Mouse (Mus musculus) intestine, embryonic 16.5 days (tissue): ENCODE results near the gene Gpr157. TPM values are rescaled to one million over a fixed set of nuclear protein-coding genes. Genes with fewer than 3 reads are reported as not detected.

Source experiments
- ATAC-seq: fragments of 200-750 bp; cut with Nextera tagmentation; 2 replicates; pipeline ENCODE4 v1.8.0; 2017; ENCODE audit warnings: moderate TSS enrichment, moderate library complexity
- H3K27ac ChIP-seq: fragments of 300-500 bp; sonication (generic); 2 replicates; pipeline ENCODE4 v1.5.1; 2014; ENCODE audit warnings: mild to moderate bottlenecking, low read length
- H3K27me3 ChIP-seq: fragments of 300-500 bp; sonication (generic); replicated peaks from 2 replicates; pipeline ENCODE4 v1.6.1; 2014; ENCODE audit warnings: low read length, control low read depth, mixed read lengths; ENCODE audit not compliant: control insufficient read depth, insufficient read depth
- H3K36me3 ChIP-seq: fragments of 300-500 bp; sonication (generic); 2 replicates; pipeline ENCODE4 v1.6.1; 2014; ENCODE audit warnings: low read length, control low read depth; ENCODE audit not compliant: control insufficient read depth, insufficient read depth
- H3K4me1 ChIP-seq: fragments of 300-500 bp; sonication (generic); 2 replicates; pipeline ENCODE4 v1.6.1; 2014; ENCODE audit warnings: low read length, control low read depth, mixed read lengths; ENCODE audit not compliant: control insufficient read depth, insufficient read depth
- H3K4me2 ChIP-seq: fragments of 300-500 bp; sonication (generic); 2 replicates; pipeline ENCODE4 v1.6.1; 2014; ENCODE audit warnings: low read depth, low read length, control low read depth
- H3K4me3 ChIP-seq: fragments of 300-500 bp; sonication (generic); 2 replicates; pipeline ENCODE4 v1.5.1; 2014; ENCODE audit warnings: mild to moderate bottlenecking, low read length
- H3K9ac ChIP-seq: fragments of 300-500 bp; sonication (generic); 2 replicates; pipeline ENCODE4 v1.6.1; 2014; ENCODE audit warnings: low read depth, low read length
- H3K9me3 ChIP-seq: fragments of 300-500 bp; sonication (generic); 2 replicates; pipeline ENCODE4 v1.6.1; 2016; ENCODE audit warnings: low read length, control low read depth; ENCODE audit not compliant: control insufficient read depth
- WGBS: fragments of 180-500 bp; shearing (Covaris S2); extraction: QIAGEN DNeasy Blood & Tissue Kit; methylation state at CpG from one replicate; pipeline ENCODE4 v1.1.7; 2014; 5-methylcytosine and 5-hydroxymethylcytosine counted together
- polyA plus RNA-seq: library from polyadenylated mRNA; unstranded; fragments of >200 nt; fragmentation: Nextera tagmentation; extraction: Ambion mirVana; gene quantifications from 2 replicates; pipeline ENCODE4 v1.2.1, GENCODE M21; 2015

Gene Gpr157
- polyA plus RNA-seq, 1 experiment from 2014 or later, result 1.6 TPM

DNA sequence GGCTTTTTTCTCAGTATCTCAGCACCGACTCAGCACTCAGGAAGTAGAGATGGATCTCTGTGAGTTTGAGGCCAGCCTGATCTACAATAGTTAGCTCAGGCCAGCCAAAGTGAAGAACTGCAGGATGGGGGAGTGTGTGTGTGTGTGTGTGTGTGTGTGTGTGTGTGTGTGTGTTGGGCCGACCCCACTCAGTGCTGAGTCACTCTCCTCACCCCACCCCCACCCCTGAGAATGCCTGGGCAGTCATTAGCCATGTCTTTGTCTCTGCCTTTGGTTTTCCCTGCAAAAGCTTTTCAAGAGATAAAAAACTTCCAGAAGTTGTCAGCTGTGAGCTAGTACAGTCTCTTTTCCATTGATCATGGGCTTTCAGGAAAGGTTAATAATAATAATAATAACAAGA, 43.5 kb downstream of the Gpr157 start:
- no peak for ATAC-seq
- Histone ChIP-seq H3K9me3 (no peaks in the 10 kb centered on the region), H3K27ac (no peak overlapping the region), H3K4me2 (no peak overlapping the region), H3K4me3 (no peak overlapping the region), H3K36me3 (no peaks in the 10 kb centered on the region), H3K9ac (no peak overlapping the region), H3K4me1 (peaks cover 17% of the 10 kb centered on the region; the same call in 1 of the 2 replicates), H3K27me3 (no peaks in the 10 kb centered on the region)
- 61% methylated on average over 2 of the region's 2 CpGs for WGBS

DNA sequence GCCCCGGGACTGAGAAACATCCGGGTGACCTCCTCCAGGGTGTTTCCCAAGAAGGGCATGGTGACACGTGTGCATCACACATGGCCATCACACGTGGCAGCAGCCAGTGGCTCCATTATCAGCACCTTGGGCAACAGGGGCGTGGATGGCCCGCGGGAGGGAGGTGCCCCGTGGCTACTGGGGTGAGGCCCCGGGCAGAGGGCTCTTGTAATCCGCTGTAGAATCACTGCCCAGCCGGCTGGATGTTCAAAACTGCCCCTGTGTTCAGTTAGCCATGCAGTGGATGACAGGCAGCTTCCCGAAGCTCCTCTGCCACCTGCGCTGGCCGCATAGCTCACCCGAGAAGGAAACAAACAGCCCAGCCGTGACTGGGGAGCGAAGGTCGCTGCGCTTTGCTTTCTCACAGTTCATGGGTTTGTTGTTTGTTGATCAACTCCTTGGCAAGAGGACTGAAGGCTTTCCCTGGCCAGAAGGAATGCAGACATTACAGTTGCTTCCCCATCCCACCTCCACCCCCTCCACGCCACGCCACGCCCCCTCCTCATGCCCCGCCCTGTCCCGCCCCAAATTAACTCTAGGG, 45.6 kb downstream of the Gpr157 start:
- peak overlapping the region; percentile 58 for H3K4me2 ChIP-seq
- peak overlapping the region; percentile 32 for H3K4me3 ChIP-seq
- peak overlapping the region; percentile 39 for H3K27ac ChIP-seq

DNA sequence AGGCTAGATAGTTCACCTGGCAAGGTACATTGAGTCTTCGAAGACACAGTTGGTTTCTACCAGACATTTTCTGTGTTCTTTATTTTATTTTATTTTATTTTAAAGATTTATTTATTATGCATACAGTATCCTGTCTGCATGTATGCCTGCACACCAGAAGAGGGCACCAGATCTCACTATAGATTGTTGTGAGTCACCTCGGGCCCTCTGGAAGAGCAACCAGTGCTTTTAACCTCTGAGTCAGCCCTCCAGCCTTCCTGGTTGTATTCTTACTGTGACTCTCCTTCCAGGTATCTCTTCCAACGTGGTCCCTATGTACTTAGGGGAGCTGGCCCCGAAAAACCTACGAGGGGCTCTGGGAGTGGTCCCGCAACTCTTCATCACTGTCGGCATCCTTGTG, 48.1 kb downstream of the Gpr157 start:
- WGBS, result 79% methylated on average over 7 of the region's 7 CpGs
- no peaks in the 10 kb centered on the region for H3K36me3 ChIP-seq

More for the DNA sequence above, 45.6 kb downstream of the Gpr157 start:
- H3K36me3 ChIP-seq, result no peaks in the 10 kb centered on the region
- H3K27me3 ChIP-seq, result no peaks in the 10 kb centered on the region
- WGBS, result 18% methylated on average over 24 of the region's 24 CpGs
- H3K9ac ChIP-seq, result peak overlapping the region; percentile 44
- peak; percentile 65 for ATAC-seq
- H3K4me1 ChIP-seq, result peaks cover 17% of the 10 kb centered on the region; the same call in 1 of the 2 replicates
- no peaks in the 10 kb centered on the region for H3K9me3 ChIP-seq

DNA sequence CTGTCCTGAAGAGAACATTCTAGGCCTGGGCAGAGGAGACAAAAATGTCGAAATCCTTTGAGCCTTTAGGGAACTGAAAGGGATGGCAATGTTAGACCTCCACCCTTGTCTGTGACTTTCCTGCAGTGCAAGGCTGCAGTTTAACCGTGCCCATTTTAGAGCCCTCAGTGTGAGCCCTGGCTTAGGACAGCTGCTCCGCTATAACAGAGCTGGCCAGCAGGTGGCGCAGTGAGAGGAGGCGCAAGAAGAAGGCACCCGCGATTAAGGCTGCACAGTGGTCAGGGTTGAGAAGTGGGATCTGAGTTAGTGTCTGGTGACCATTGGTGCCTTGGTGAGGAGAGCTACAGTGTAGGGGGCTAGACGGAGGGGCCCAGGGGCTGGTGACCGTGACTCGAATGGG, 49.5 kb downstream of the Gpr157 start:
- Histone ChIP-seq H3K4me2 (no peak overlapping the region), H3K9ac (no peak overlapping the region), H3K36me3 (no peaks in the 10 kb centered on the region), H3K4me3 (no peak overlapping the region), H3K9me3 (no peaks in the 10 kb centered on the region), H3K4me1 (peaks cover 19% of the 10 kb centered on the region; the same call in 1 of the 2 replicates), H3K27me3 (no peaks in the 10 kb centered on the region), H3K27ac (no peak overlapping the region)
- 11% methylated on average over 10 of the region's 10 CpGs for WGBS
- ATAC-seq, result peak; percentile 30; the same call in 1 of the 2 replicates

More for the DNA sequence above, 48.1 kb downstream of the Gpr157 start:
- Histone ChIP-seq H3K4me1 (peaks cover 20% of the 10 kb centered on the region; the same call in 1 of the 2 replicates), H3K4me3 (no peak overlapping the region), H3K27me3 (no peaks in the 10 kb centered on the region), H3K9ac (no peak overlapping the region), H3K9me3 (no peaks in the 10 kb centered on the region), H3K27ac (no peak overlapping the region), H3K4me2 (no peak overlapping the region)
- ATAC-seq, result no peak

DNA sequence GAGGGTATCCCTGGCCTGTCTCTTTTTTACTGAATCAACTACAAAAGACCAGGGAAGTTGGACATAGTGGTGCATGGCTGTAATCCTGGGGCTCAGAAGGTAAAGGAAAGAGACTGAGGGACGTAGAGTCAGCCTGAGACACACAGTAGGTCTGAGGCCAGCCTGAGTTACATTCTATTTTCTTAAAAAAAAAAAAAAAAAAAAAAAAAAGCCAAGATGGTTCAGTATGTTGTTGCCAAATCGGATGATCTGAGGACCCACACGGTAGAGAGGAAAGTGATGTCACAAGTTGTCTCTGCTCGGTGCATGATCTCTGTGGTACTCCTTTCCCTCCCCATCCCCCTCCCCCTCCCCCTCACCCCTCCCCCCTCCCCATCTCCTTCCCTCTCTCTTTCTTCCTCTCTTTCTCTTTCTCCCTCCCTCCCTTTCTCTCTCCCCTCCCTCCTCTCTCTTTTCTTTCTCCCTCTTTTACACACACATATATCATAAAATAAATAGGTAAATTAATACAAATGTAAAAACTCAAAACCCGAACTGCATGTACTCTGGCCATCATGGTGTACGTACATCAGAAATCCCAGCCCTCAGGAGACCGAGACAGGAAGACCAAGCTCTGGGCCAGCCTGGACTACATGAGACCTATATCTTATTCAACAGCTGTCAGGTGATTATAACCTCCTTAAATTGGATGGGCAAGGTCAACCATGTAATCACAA, 50.4 kb downstream of the Gpr157 start:
- no peak overlapping the region for H3K27ac ChIP-seq
- H3K4me3 ChIP-seq, result no peak overlapping the region
- no peak overlapping the region for H3K4me2 ChIP-seq
- ATAC-seq, result peak; percentile 26
- no peak overlapping the region for H3K9ac ChIP-seq
- H3K4me1 ChIP-seq, result peaks cover 15% of the 10 kb centered on the region; the same call in 1 of the 2 replicates
- H3K9me3 ChIP-seq, result no peaks in the 10 kb centered on the region
- no peaks in the 10 kb centered on the region for H3K27me3 ChIP-seq
- 80% methylated on average over 7 of the region's 7 CpGs for WGBS
- no peaks in the 10 kb centered on the region for H3K36me3 ChIP-seq

DNA sequence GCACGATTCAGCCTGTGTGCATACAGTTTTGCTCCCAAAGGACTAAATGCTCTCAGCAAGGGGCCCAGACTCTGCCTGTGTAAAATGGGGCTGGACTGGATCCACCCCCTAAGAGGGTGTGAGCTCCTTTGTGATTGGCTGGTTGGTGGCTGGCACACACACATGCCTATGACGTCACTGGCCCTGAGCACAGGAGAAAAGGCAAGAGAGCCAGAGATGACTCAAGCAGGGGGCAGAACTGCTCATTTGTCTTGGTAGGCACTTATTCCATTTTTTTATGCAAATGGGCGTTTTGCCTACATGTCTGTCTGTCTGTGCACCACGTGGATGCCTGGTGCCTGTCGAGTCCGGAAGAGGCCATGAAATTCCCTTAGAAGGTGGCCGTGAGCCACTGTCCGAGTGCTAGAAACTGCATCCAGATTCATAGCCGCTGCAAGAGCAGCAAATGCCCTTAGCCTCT, 50.9 kb downstream of the Gpr157 start:
- Histone ChIP-seq H3K36me3 (no peaks in the 10 kb centered on the region), H3K4me1 (peaks cover 9% of the 10 kb centered on the region; the same call in 1 of the 2 replicates), H3K27me3 (no peaks in the 10 kb centered on the region), H3K27ac (no peak overlapping the region), H3K9me3 (no peaks in the 10 kb centered on the region), H3K4me3 (peak overlapping the region; percentile 31), H3K4me2 (peak overlapping the region; percentile 35), H3K9ac (peak overlapping the region; percentile 44; the same call in 1 of the 2 replicates)
- ATAC-seq, result peak; percentile 84
- WGBS, result 22% methylated on average over 9 of the region's 9 CpGs

DNA sequence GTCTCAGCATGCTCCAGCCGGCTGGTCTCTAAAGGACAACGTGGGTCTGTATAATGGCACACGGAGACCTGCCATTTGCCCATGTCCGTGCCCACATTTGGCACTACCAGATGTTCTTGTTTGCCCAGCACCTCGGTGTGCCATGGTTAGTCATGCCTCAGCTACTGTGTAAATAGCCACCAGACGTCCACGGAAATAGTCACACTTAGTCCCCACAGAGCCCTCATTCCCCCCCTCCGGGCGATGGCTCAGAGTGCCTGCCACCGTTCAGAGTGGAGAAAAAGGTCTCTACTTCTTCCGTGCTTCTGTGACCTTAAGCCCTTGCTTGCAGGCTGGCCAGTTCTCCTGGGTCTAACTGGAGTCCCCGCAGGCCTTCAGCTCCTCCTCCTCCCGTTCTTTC, 51.9 kb downstream of the Gpr157 start:
- Histone ChIP-seq H3K4me2 (no peak overlapping the region), H3K36me3 (no peaks in the 10 kb centered on the region), H3K27me3 (no peaks in the 10 kb centered on the region), H3K4me1 (peaks cover 6% of the 10 kb centered on the region; the same call in 1 of the 2 replicates), H3K9me3 (no peaks in the 10 kb centered on the region), H3K27ac (no peak overlapping the region), H3K9ac (no peak overlapping the region), H3K4me3 (no peak overlapping the region)
- ATAC-seq, result no peak
- WGBS, result 67% methylated on average over 13 of the region's 13 CpGs

- no peak overlapping the region for H3K4me2 ChIP-seq
- peaks cover 6% of the 10 kb centered on the region; the same call in 1 of the 2 replicates for H3K4me1 ChIP-seq
- no peak overlapping the region for H3K9ac ChIP-seq
- no peak overlapping the region for H3K27ac ChIP-seq
- no peak for ATAC-seq
- 85% methylated on average over 7 of the region's 7 CpGs for WGBS
- H3K4me3 ChIP-seq, result no peak overlapping the region
- no peaks in the 10 kb centered on the region for H3K36me3 ChIP-seq
- H3K27me3 ChIP-seq, result no peaks in the 10 kb centered on the region
- no peaks in the 10 kb centered on the region for H3K9me3 ChIP-seq
Measured at GRCm38 (mm10) chr4:150140346-150140745, 53.2 kb downstream of the Gpr157 start.

DNA sequence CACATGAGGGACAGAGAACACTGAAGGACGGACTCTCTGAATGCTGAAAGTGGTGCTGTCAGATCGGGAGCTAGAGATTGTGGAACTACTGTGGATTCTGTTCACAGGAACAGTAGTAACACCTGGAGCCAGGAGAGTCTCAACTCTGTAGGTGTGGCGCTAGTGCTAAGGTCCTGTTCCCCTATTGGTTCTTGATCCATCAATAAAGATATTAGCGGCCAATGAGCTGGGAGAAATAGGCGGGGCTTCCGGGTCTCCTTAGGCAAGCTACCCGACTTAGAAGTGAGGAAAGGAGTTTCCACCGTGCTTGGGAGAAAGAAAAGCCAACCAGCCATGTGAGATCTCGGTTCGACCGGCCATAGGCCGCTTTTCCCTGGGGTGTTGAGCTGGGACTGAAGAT, 57.1 kb downstream of the Gpr157 start:
- Histone ChIP-seq H3K27me3 (no peaks in the 10 kb centered on the region), H3K4me2 (0 out of 2 replicates have a peak overlapping the region, but pooled peaks have one; percentile 22), H3K27ac (no peak overlapping the region), H3K4me3 (0 out of 2 replicates have a peak overlapping the region, but pooled peaks have one; percentile 10), H3K4me1 (peaks cover 6% of the 10 kb centered on the region), H3K9ac (no peak overlapping the region), H3K9me3 (0 out of 2 replicates have a peak, but pooled peaks cover 4% of the 10 kb centered on the region), H3K36me3 (no peaks in the 10 kb centered on the region)
- peak; percentile 64 for ATAC-seq
- 21% methylated on average over 12 of the region's 12 CpGs for WGBS
